Mouse (Mus musculus) liver, embryonic 14 days (tissue): ENCODE data around the gene Padi3. TPM values are rescaled to one million over a fixed set of nuclear protein-coding genes. Genes with fewer than 3 reads are reported as not detected.

ENCODE experiments used
- polyA plus RNA-seq: library from polyadenylated mRNA; depleted of rRNA; stranded (reverse); fragments of >200 nt; gene quantifications from 2 replicates; pipeline ENCODE4 v1.2.3, GENCODE M21; 2012; rRNA removed

Gene Padi3
- polyA plus RNA-seq = 0.10 and 0.15 TPM in 2 replicates

DNA sequence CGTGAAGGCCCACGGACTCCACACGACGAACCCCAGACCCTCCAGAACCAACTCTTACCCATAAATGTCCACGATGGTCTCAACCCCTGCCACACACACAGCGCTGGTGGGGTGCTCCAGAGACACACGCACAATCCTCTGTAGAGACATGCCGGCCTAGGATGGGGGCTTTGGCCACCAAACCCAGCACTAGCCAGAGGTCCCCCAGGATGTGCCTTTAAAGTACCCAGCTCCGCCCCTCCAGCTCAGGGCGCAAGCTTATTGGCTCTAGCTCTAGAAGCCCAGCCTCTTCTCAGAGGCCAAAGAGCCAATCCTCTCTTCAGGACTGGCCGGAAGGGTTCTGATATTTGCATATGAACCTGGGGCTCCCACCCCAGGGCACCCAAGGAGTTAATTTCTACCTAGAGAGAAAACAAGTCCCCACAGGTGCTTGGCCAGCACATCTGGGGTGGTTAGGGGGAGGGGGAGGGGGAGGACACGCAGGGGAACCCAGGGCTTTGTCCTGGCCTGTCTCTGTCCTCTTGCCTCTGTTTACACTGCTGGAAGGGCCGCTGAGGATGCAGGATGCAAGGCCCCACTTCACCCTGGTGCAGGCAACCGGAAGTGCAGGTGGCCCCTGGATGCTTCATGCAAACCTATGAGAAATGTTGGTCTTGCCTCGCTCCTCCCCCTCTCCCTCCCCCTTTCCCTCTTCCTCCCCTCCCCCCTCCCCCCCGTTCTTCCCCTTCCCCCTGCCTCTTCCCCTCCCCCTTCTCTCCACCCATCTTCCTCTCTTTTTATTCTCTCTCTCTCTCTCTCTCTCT is at the start of gene Padi3:
TSS of gene Padi3 (minus strand) at position 191 of the 803 bp plus-strand sequence.

DNA sequence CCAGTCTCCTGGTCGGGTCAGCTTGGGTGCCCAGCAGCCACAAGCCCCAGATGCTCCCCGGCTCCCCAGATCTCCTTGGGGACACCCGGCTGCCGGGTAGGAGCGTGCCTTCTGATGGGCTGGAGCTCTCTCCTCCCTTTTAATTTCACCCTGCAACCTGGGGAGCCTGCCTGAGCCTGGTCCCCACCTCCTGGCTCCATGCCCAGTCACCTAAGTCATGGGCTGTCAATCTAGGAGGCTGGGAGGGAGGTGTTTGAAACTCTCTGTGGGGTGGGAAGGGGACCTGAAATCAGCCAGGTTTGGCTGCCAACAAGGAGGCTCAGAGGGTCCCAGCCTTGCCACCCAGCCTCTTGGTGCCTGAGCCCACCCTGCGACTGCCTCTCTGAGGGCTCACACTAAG is 35.2 kb upstream of the Padi3 start, which contains the start of gene Padi1:
TSS of gene Padi1 (minus strand) at position 113 of the 400 bp plus-strand sequence.

GRCm38 (mm10) chr4:140774025-140774800 is 36.2 kb downstream of the Padi3 start, which contains the start of gene Padi4:
TSS of gene Padi4 (minus strand) at chr4:140774236.

GRCm38 (mm10) chr4:140742543-140742942 is 67.9 kb downstream of the Padi3 start, which contains the start of gene Padi6:
TSS of gene Padi6 (minus strand) at chr4:140742643.

Other genes starting within 250 kb of the Padi3 start
- 2.0 TPM in 2 replicates for gene Arhgef10l, start 144.6 kb downstream of the Padi3 start, polyA plus RNA-seq
- 42.3 and 56.3 TPM in 2 replicates for gene Rcc2, start 110.1 kb downstream of the Padi3 start, polyA plus RNA-seq
- 0.01 TPM in 1 of 2 replicates, not detected in the other for gene Padi6, start 68.0 kb downstream of the Padi3 start, polyA plus RNA-seq
- gene Padi4, start 36.4 kb downstream of the Padi3 start, polyA plus RNA-seq = 0.32 and 0.47 TPM in 2 replicates
- 0.01 and 0.02 TPM in 2 replicates for gene Padi1, start 35.1 kb upstream of the Padi3 start, polyA plus RNA-seq
- gene Padi2, start 95.7 kb upstream of the Padi3 start, polyA plus RNA-seq = 0.74 and 0.85 TPM in 2 replicates
- 84.3 and 93.8 TPM in 2 replicates for gene Sdhb, start 150.6 kb upstream of the Padi3 start, polyA plus RNA-seq
- gene Atp13a2, start 176.2 kb upstream of the Padi3 start, polyA plus RNA-seq = 14.3 and 17.0 TPM in 2 replicates
- 5.8 and 8.7 TPM in 2 replicates for gene Mfap2, start 199.8 kb upstream of the Padi3 start, polyA plus RNA-seq
- 1.8 and 2.0 TPM in 2 replicates for gene Crocc, start 249.9 kb upstream of the Padi3 start, polyA plus RNA-seq